Mouse (Mus musculus): ENCODE results near the gene Tnnc1. TPM values are rescaled to one million over a fixed set of nuclear protein-coding genes. Genes with fewer than 3 reads are reported as not detected.

The Tnnc1 gene
- total RNA-seq, 2 experiments from 2014 or later: 2.9 to 3.7 TPM

DNA sequence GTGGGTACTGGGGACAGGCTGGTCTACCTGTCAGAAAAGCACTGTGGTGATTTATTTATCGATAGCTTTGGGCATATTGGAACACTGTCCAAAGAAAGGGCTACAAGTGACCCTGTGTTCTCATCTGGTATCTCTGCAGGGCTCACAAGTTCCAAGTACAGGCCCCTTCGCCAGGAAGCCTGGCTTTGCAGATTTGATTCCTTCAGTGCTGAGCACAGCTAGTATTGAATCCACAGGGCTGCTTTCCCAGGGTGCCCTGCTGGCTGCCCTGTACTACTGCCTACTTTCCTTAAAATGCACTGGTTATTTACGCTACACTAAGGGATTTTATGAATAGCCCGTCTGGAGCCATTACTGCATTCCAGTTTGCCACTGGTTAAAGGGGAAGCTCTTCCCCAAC, 26.6 kb upstream of the Tnnc1 start:
- intact Hi-C loops (cut with DNase I): loop anchor here (10.0 kb wide), 2 partner anchors 137 to 167 kb away; partner anchors contain the start of genes Gnl3 and Pbrm1
- no peak for DNase-seq (ENCODE audit: extremely low spot score in 1 of 2, low spot score in 2 of 2)

DNA sequence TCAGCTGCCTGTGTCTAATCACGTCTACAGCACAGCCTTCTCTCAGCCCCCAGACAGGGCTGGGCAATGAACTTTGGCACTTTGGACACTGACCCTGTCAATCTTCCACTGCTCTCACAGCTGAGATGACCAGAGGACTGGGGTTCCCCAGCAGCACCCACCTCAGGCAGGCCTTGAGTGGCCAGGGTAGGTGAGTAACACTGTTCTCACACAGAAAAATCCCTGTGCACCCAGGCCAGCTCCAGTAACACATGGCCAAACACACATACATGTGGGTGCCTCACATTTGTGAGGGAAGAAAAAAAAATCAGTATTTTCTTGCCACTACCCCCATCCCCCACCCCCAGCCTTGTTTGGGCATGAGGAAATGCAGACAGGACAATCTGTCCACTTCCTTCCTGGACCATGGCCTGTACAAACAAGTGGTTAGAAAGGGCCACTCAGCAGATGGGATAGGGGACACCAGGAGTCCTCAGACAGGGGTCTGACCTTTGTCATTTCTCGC, 25.3 kb upstream of the Tnnc1 start:
- intact Hi-C loops (cut with DNase I): loop anchor here (10.0 kb wide), 2 partner anchors 138 to 168 kb away; partner anchors contain the start of genes Gnl3 and Pbrm1

DNA sequence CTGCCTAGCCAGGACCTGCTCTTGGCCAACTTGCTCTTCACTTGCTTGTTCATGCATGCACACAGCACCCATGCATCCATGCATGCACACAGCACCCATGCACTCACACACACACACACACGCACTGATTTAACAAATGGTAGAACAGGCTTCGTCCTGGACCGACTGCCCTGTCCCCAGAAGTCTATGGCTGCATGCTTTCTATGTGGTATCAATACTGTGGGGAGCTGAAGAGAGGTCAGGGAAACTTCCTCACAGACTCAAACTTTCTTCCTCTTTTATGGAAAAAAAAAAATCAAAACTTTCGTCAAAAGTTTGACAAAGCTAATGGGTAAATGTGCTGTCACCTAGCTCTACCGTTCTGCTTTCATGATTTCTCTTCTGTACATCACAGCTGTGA, 24.6 kb upstream of the Tnnc1 start:
- no peak for DNase-seq (ENCODE audit: extremely low spot score in 1 of 2, low spot score in 2 of 2)
- intact Hi-C loops (cut with DNase I): loop anchor here (10.0 kb wide), 2 partner anchors 139 to 169 kb away; partner anchors contain the start of genes Gnl3 and Pbrm1

More for the DNA sequence above, 25.3 kb upstream of the Tnnc1 start:
- no peak for DNase-seq (ENCODE audit: extremely low spot score in 1 of 2, low spot score in 2 of 2)

DNA sequence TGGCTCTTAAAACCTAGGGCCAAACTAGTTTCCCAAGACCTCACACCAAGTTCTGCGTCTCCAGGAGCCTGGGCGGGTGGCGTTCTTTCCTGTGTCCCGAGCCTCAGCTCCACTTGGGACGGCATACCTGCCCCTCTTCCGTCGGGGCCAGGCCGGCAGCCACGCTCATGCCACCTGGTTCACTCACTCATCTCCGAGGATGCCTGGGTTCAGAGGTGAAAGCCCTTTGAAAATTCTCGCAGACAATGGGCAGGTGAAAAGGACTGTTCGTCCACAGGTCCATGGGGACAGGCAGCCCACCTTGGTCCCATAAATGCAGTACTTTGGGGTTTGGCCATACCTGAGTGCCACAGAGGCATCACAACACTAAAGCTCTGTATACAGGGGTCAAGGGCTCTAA, 23.9 kb upstream of the Tnnc1 start:
- intact Hi-C loops (cut with DNase I): loop anchor here (10.0 kb wide), 2 partner anchors 139 to 169 kb away; partner anchors contain the start of genes Gnl3 and Pbrm1
- no peak for DNase-seq (ENCODE audit: extremely low spot score in 1 of 2, low spot score in 2 of 2)

DNA sequence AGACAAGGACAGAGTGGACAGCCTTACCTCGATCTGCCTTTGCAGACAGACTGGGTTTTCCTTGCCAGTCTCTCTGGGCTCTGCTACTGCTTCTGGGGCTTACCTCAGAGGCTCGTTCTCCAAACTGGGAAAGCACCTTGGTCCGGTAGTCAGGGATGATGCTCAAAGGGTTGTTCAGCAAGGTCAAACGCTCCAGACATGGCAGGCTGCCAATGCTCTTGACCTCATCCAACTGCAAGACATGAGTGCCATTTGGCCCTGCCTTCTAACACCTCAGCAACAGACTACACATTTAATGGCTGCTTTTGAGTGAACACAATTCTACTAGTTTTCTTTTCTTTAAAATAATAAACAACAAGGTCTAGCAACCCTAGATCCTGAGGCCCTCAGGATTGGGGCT, 21.5 kb upstream of the Tnnc1 start:
- DNase-seq (ENCODE audit: extremely low spot score in 1 of 2, low spot score in 2 of 2): no peak
- intact Hi-C loops (cut with DNase I): loop anchor here (10.0 kb wide), 2 partner anchors 142 to 172 kb away; partner anchors contain the start of genes Gnl3 and Pbrm1

DNA sequence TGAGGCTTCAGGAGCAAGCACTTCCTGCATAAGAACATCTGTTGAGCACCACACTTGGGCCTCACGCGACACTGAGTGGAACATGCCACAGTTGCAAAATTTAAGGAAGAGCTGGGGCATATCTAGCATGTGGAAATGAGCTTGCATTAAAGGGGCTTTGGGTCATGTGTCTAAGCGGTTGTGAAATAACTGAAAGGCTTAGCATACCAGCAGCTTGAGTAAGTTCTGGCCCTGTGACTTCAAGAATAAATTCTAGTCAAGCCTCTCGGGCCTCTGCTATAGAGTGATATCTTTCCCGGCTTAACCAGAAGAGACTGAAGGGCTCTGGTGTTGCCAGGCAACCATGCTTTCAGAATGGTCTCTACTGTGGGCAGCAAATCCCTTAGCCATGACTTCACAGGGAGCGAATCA, 19.3 kb upstream of the Tnnc1 start:
- no peak for DNase-seq (ENCODE audit: extremely low spot score in 1 of 2, low spot score in 2 of 2)
- intact Hi-C loops (cut with DNase I): loop anchor here (10.0 kb wide), 2 partner anchors 144 to 174 kb away; partner anchors contain the start of genes Gnl3 and Pbrm1

DNA sequence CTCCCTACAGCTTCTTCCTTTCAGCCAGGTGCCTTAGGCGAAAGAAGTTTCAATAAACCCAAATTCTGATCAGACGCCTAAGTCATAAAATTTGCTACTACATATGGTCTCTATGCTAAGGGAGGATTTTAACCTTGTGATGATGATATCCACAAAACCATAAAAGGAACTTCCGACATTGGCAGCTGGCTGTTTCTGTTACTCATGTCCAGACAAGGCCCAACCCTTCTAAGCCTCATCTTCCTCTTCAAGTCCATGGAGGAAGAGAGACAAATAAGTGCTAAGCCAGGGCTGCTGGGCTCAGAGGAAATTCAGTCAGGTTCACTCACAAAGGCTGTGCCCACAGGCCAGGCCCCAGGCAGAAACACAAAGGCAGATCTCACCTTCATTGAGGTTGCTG, 18.8 kb upstream of the Tnnc1 start:
- intact Hi-C loops (cut with DNase I): loop anchor here (10.0 kb wide), 2 partner anchors 145 to 175 kb away; partner anchors contain the start of genes Gnl3 and Pbrm1
- DNase-seq (ENCODE audit: extremely low spot score in 1 of 2, low spot score in 2 of 2): no peak

DNA sequence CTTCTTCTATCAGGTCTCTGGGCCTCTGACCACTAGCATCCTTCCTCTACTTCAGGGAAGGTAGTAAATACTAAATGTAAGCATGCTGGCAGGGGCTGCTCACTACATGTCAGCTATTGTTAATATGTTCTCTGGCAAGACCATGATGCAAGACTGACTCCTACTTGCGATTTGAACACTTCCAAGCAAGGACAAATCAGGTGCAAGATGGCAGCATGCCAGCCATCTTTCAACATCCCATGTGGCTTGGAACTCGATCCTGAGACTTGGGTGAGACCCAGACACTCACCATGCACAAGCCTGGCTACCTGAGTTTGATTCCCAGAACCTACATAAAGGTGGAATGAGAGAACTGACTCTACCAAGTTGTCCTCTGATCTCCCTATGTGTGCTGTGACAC, 16.2 kb upstream of the Tnnc1 start:
- no peak for DNase-seq (ENCODE audit: extremely low spot score in 1 of 2, low spot score in 2 of 2)
- intact Hi-C loops (cut with DNase I): no loop called here

DNA sequence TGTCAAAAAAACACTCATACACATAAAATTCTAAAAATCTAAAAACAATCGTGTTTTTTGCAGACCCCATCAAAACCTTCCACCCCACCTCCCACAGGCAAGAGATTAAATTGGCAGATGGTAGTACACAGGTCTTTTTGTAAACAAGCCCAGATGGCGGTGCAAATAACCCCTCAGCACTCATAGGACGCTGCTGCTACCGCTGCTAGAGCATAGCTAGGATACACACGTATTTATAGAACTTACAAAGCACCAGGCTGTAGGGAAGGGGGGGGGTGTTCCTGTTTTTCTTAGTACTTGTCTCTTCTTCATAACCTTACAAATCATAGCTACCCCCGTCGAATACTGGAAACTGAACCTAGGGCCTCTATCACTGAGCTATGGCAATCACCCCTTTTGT, 14.3 kb upstream of the Tnnc1 start:
- intact Hi-C loops (cut with DNase I): no loop called here
- DNase-seq (ENCODE audit: extremely low spot score in 1 of 2, low spot score in 2 of 2): no peak

DNA sequence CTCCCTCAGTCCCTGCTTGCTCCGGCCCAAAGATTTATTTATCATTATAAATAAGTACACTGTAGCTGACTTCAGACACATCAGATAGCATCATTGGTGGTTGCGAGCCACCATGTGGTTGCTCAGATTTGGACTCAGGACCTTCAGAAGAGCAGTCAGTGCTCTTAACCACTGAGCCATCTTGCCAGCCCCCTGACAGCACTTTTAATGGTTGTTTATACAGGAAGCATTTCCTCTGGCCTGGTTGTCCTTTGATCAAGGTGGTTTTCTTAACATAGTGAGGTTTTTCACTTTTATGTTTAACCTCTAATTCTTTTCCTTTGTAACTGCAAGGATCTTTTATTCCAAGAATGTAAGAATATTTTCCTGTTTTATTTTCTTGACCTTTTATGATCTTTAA, 13.7 kb upstream of the Tnnc1 start:
- no peak for DNase-seq (ENCODE audit: extremely low spot score in 1 of 2, low spot score in 2 of 2)
- intact Hi-C loops (cut with DNase I): no loop called here

DNA sequence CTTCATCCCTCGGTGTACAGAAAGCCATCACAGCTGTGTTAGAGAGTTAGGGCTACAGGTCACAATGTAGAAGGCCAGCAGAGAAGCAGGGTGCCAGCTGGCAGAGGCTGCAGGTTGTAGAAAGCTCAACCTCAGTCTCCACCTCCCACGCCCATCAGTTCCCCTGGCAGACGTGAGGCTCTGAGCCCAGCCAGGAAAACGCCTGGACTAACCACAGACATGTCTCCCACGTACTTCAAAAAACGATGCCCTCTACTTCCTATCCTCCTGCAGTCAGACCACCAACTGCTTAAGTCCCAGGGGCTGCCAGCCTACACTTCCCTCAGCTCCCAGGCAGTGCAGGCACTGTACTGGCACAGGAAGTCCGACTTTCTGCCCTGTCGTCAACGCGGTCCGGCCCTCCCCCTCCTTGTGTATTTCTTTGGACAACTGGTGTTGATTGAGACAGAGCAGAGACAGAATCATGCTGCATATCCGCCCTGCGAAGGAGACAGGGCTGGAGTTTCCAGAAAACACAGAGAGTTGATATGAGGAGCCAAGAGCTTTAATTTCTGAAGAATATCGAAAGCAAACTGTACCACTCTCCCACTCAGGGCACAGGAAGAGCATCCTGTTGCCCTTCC, 13.1 kb upstream of the Tnnc1 start:
- DNase-seq (ENCODE audit: extremely low spot score in 1 of 2, low spot score in 2 of 2): peak in 1 of 2 experiments; percentile 62
- intact Hi-C loops (cut with DNase I): loop anchor here (5.0 kb wide), 1 partner anchor 63 kb away; the partner anchor contains the start of gene Nt5dc2

DNA sequence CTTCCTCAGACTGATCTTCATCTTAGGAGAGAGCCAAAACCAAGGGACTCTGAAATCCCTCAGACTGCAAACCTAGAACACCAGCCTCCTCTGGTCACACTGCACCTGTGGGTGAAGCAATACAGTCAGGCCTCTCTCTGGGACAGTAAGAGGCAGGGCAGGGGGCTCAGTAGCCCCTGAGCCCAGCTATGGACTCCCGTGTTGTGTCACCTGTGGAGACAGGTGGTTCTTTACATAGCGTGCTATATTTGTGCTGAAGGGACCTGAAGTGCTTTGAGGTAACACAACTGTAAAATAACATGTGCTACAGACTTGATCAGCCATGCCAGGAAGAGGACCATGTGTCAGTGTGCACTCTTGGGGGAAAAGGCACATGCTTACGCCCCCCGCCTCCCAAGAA, 12.6 kb upstream of the Tnnc1 start:
- no peak for DNase-seq (ENCODE audit: extremely low spot score in 1 of 2, low spot score in 2 of 2)
- intact Hi-C loops (cut with DNase I): loop anchor here (5.0 kb wide), 1 partner anchor 63 kb away; the partner anchor contains the start of gene Nt5dc2

DNA sequence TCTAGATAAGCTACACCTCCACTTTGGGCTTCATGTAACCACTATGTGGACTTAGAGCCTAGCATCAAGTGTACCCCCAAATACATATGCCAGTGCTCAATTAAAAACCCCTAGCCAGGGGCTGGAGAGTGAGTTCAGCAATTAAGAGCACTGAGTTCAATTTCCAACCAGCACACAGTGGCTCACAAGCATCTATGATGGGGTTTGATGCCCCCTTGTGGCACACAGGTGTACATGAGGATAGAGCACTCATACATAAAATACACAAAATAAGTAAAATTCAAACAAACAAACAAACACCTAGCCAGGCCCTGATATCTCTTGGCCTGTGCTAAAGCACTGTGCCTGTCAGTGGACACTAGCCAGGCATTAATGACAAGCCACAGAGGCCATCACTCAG, 12.1 kb upstream of the Tnnc1 start:
- no peak for DNase-seq (ENCODE audit: extremely low spot score in 1 of 2, low spot score in 2 of 2)
- intact Hi-C loops (cut with DNase I): loop anchor here (5.0 kb wide), 1 partner anchor 64 kb away; the partner anchor contains the start of gene Nt5dc2

DNA sequence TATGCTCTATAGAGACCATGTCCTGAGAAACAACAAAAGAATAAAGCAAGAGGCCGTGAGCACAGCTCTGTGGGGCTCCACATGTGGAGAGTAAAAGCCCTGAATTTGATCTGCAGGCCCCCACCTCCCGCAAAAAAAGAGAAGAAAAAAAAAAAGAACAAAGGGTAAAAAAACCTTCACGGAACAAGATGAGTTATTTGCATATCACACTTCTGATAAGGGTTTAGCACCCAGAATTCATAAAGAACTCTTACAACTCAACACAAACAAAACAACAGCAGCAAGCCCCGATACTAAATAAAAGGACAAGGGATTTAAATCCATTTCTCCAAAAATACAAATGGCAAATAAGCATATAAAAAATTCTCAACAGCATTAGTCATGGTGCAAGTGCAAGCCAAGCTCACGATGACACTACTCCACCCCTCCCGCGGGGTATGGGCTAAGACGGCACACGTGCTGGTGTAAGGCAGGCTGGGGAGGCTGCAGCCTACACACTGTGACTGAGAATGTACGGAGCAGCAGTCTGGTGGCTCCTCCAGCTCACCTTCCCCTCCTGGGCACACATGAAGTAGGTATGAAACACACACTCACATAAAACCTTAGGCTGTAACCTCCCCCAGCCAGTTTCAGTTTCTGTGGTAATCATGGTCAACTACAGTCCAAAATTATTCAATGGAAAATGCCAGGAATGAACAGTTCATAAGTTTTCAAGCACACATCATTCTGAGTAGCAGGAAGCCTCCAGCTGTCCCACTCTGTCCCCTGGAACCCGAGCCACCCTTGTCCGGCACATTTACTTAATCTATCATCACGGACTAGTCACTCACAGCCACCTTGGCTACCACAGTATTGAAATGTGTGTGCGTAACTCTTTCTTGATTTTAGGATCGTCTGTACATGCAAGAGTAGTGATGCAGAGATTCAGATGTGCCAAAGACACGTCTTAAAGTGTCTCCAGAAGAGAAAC, 10.3 kb upstream of the Tnnc1 start:
- peak in 1 of 2 experiments; percentile 31 for DNase-seq (ENCODE audit: extremely low spot score in 1 of 2, low spot score in 2 of 2)
- intact Hi-C loops (cut with DNase I): loop anchor here (5.0 kb wide), 1 partner anchor 66 kb away; the partner anchor contains the start of gene Nt5dc2

DNA sequence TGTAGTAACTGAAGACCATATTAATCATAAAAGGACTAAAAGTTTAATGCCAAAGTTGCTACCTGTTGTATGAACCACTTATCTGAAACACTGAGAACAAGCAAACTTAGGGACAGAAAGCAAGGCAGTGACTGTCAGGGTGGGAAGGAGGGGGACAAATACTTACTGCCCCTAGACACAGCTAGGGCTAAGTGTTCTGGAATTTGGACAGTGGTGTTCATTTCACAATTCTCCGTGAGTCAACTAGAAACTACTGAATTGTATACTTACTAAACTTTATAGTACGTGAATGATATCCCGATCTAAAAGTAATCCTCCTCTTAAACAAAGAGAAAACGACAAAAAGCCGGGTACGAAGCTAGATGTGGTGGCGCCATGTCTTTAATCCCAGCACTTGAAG, 8.5 kb upstream of the Tnnc1 start:
- intact Hi-C loops (cut with DNase I): loop anchor here (5.0 kb wide), 1 partner anchor 67 kb away; the partner anchor contains the start of gene Nt5dc2
- DNase-seq (ENCODE audit: extremely low spot score in 1 of 2, low spot score in 2 of 2): no peak

DNA sequence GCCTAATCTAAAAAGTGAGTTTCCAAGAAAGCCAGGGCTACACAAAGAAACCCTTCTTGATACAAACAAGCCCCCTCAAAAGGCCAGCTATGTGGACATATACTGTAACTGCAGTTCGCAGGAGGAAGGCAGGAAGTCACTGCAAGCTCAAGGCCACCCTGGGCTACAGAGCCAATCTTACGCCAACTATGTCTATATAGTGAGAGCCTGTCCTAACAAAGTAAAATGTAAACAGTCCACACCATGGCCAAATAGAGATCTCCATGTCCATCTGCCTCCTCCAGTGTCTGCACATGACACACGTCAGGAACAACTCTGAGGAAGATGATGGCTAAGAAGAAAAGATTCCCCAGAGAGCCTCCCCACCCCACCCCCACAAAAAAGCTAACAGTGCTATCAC, 8.1 kb upstream of the Tnnc1 start:
- intact Hi-C loops (cut with DNase I): no loop called here
- DNase-seq (ENCODE audit: extremely low spot score in 1 of 2, low spot score in 2 of 2): no peak

DNA sequence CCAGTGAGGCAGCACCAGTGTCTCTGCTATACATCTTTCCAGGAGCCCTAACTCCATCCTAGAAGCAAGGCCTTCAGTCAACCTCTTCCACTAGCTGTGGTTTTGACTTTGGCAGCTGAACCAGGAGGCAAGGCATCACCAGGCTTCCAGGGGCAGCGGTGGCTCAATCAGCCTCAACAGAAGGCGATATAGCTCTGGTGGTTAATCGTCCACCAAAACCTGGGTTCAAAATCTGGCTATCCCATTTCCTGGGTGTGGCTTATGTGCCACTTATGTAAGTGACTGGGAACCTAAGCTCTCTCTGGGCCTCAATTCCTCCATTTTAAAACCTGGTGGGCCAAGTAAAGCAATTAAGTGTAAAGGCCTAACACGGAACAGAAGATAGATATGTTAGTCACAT, 3.3 kb upstream of the Tnnc1 start:
- intact Hi-C loops (cut with DNase I): loop anchor here (5.0 kb wide), 1 partner anchor 47 kb away; the partner anchor contains the start of genes Bap1 and Phf7
- no peak for DNase-seq (ENCODE audit: extremely low spot score in 1 of 2, low spot score in 2 of 2)

DNA sequence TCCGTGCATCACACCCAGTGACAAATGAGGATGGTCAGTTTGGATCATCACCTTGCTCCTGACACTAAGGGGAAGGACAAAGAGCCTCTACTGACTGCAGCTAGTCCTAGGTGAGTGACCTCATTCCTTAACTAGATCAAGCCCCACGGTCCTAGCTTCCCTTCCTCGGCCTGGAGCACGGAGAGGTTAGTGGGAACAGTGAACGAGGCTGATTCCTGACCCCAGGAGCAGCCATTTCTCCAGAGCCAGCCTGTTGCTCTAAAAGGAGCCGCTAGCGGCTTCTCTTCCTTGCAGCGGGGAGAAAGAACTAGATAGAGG, 2.9 kb upstream of the Tnnc1 start:
- intact Hi-C loops (cut with DNase I): loop anchor here (5.0 kb wide), 1 partner anchor 47 kb away; the partner anchor contains the start of genes Bap1 and Phf7
- no peak for DNase-seq (ENCODE audit: extremely low spot score in 1 of 2, low spot score in 2 of 2)

Data from left cerebral cortex, postnatal 10 days (tissue).